Mouse (Mus musculus): ENCODE measurements around the gene Sox12. TPM values are rescaled to one million over a fixed set of nuclear protein-coding genes. Genes with fewer than 3 reads are reported as not detected.

Gene Sox12
- 9.1 and 13.9 TPM in 2 replicates for polyA plus RNA-seq (2012; ENCODE audit: low replicate concordance)

GRCm38 (mm10) chr2:152397680-152398435 is at the start of gene Sox12:
Gene Sox12 (minus strand): TSS chr2:152398063.

GRCm38 (mm10) chr2:152415287-152415686 is 17.4 kb upstream of the Sox12 start, which contains the start of gene 6820408C15Rik:
Gene 6820408C15Rik (plus strand): TSS chr2:152415587.

GRCm38 (mm10) chr2:152414591-152415165 is 16.8 kb upstream of the Sox12 start, which contains the start of gene Zcchc3:
Gene Zcchc3 (minus strand): TSS chr2:152415027.

GRCm38 (mm10) chr2:152376345-152376741 is 21.5 kb downstream of the Sox12 start, which contains the start of gene Nrsn2:
Gene Nrsn2 (minus strand): TSS chr2:152376638.

Other genes starting within 250 kb of the Sox12 start
- 10.1 and 21.5 TPM in 2 replicates for gene Csnk2a1, start 171.2 kb downstream of the Sox12 start, polyA plus RNA-seq (2012; ENCODE audit: low replicate concordance)
- gene Tbc1d20, start 104.2 kb downstream of the Sox12 start, polyA plus RNA-seq (2012; ENCODE audit: low replicate concordance) = 26.7 and 28.4 TPM in 2 replicates
- 241 and 403 TPM in 2 replicates for gene Rbck1, start 65.4 kb downstream of the Sox12 start, polyA plus RNA-seq (2012; ENCODE audit: low replicate concordance)
- gene Trib3, start 54.0 kb downstream of the Sox12 start, polyA plus RNA-seq (2012; ENCODE audit: low replicate concordance) = 2.7 and 3.6 TPM in 2 replicates
- gene Nrsn2, start 21.4 kb downstream of the Sox12 start, polyA plus RNA-seq (2012; ENCODE audit: low replicate concordance) = not detected in 2 replicates
- gene Zcchc3, start 17.0 kb upstream of the Sox12 start, polyA plus RNA-seq (2012; ENCODE audit: low replicate concordance) = 3.1 and 3.7 TPM in 2 replicates
- gene 6820408C15Rik, start 17.5 kb upstream of the Sox12 start, polyA plus RNA-seq (2012; ENCODE audit: low replicate concordance) = not detected in 2 replicates
- not detected in 2 replicates for gene Defb23, start 66.6 kb upstream of the Sox12 start, polyA plus RNA-seq (2012; ENCODE audit: low replicate concordance)
- gene Defb20, start 79.0 kb upstream of the Sox12 start, polyA plus RNA-seq (2012; ENCODE audit: low replicate concordance) = not detected in 2 replicates
- not detected in 2 replicates for gene Defb22, start 92.1 kb upstream of the Sox12 start, polyA plus RNA-seq (2012; ENCODE audit: low replicate concordance)
- gene Defb26, start 113.6 kb upstream of the Sox12 start, polyA plus RNA-seq (2012; ENCODE audit: low replicate concordance) = not detected in 2 replicates
- gene Defb28, start 120.2 kb upstream of the Sox12 start, polyA plus RNA-seq (2012; ENCODE audit: low replicate concordance) = not detected in 2 replicates
- not detected in 2 replicates for gene Defb29, start 142.0 kb upstream of the Sox12 start, polyA plus RNA-seq (2012; ENCODE audit: low replicate concordance)
- not detected in 2 replicates for gene Gm17416, start 171.3 kb upstream of the Sox12 start, polyA plus RNA-seq (2012; ENCODE audit: low replicate concordance)
- gene Defb21, start 174.7 kb upstream of the Sox12 start, polyA plus RNA-seq (2012; ENCODE audit: low replicate concordance) = not detected in 2 replicates
- not detected in 2 replicates for gene Defb19, start 182.2 kb upstream of the Sox12 start, polyA plus RNA-seq (2012; ENCODE audit: low replicate concordance)
- not detected in 2 replicates for gene Defb45, start 201.3 kb upstream of the Sox12 start, polyA plus RNA-seq (2012; ENCODE audit: low replicate concordance)
- not detected in 2 replicates for gene Defb36, start 206.3 kb upstream of the Sox12 start, polyA plus RNA-seq (2012; ENCODE audit: low replicate concordance)
- not detected in 2 replicates for gene Defb25, start 225.0 kb upstream of the Sox12 start, polyA plus RNA-seq (2012; ENCODE audit: low replicate concordance)
- 1.7 and 3.7 TPM in 2 replicates for gene Rem1, start 228.9 kb upstream of the Sox12 start, polyA plus RNA-seq (2012; ENCODE audit: low replicate concordance)